Mouse (Mus musculus): ENCODE measurements around the gene Vwf. TPM values are rescaled to one million over a fixed set of nuclear protein-coding genes. Genes with fewer than 3 reads are reported as not detected.
A peak's percentile ranks its signal among the peaks of the same experiment; 100 is the strongest.

Vwf gene
- total RNA-seq, 2 experiments from 2014 or later: 12.5 to 15.3 TPM

- no peak overlapping the region for H3K27ac ChIP-seq
- intact Hi-C loops (cut with DNase I): no loop called here
- DNase-seq: no peak
- TF ChIP-seq CTCF (IDR thresholded peaks at IDR 0.05): no peak
- H3K4me3 ChIP-seq: no peak overlapping the region
Measured at GRCm38 (mm10) chr6:125687986-125688385, 141.4 kb downstream of the Vwf start.

GRCm38 (mm10) chr6:125690057-125690703, 143.6 kb downstream of the Vwf start, which contains the start of gene Ano2:
Gene Ano2, plus strand, starts transcription at chr6:125690419.
- DNase-seq: no peak
- no peak for TF ChIP-seq CTCF (IDR thresholded peaks at IDR 0.05)
- intact Hi-C loops (cut with DNase I): no loop called here
- no peak within 1 kb of the TSS for H3K27ac ChIP-seq
- 0 out of 2 replicates have a peak within 1 kb of the TSS, but pooled peaks have one; percentile 13 for H3K4me3 ChIP-seq

- no peak overlapping the region for H3K27ac ChIP-seq
- DNase-seq: no peak
- no peak for TF ChIP-seq CTCF (IDR thresholded peaks at IDR 0.05)
- no peak overlapping the region for H3K4me3 ChIP-seq
- intact Hi-C loops (cut with DNase I): no loop called here
Measured at GRCm38 (mm10) chr6:125701146-125701545, 154.6 kb downstream of the Vwf start.

- no peak for TF ChIP-seq CTCF (IDR thresholded peaks at IDR 0.05)
- H3K27ac ChIP-seq: no peak overlapping the region
- no peak overlapping the region for H3K4me3 ChIP-seq
- intact Hi-C loops (cut with DNase I): no loop called here
- no peak for DNase-seq
Measured at GRCm38 (mm10) chr6:125711261-125711660, 164.7 kb downstream of the Vwf start.

- intact Hi-C loops (cut with DNase I): no loop called here
- no peak for DNase-seq
- H3K27ac ChIP-seq: no peak overlapping the region
- TF ChIP-seq CTCF (IDR thresholded peaks at IDR 0.05): peak; percentile 21; the same call in 1 of the 2 replicates
- H3K4me3 ChIP-seq: no peak overlapping the region
Measured at GRCm38 (mm10) chr6:125726408-125726807, 179.8 kb downstream of the Vwf start.

- intact Hi-C loops (cut with DNase I): no loop called here
- H3K4me3 ChIP-seq: no peak overlapping the region
- DNase-seq: no peak
- TF ChIP-seq CTCF (IDR thresholded peaks at IDR 0.05): no peak
- no peak overlapping the region for H3K27ac ChIP-seq
Measured at GRCm38 (mm10) chr6:125727484-125727911, 180.9 kb downstream of the Vwf start.

GRCm38 (mm10) chr6:125729471-125729870, 182.9 kb downstream of the Vwf start:
- H3K4me3 ChIP-seq: no peak overlapping the region
- intact Hi-C loops (cut with DNase I): no loop called here
- no peak overlapping the region for H3K27ac ChIP-seq
- DNase-seq: no peak
- TF ChIP-seq CTCF (IDR thresholded peaks at IDR 0.05): no peak

GRCm38 (mm10) chr6:125729986-125730535, 183.5 kb downstream of the Vwf start:
- H3K4me3 ChIP-seq: no peak overlapping the region
- no peak for TF ChIP-seq CTCF (IDR thresholded peaks at IDR 0.05)
- no peak overlapping the region for H3K27ac ChIP-seq
- intact Hi-C loops (cut with DNase I): no loop called here
- no peak for DNase-seq

Other genes with a start within 250 kb of the Vwf start
- 10 to 100 TPM; 20.3 to 21.2 TPM for gene Ltbr, start 232.9 kb upstream of the Vwf start, total RNA-seq (2021)
- gene Scnn1a, start 226.1 kb upstream of the Vwf start, total RNA-seq (2021): under 1 TPM; 0.10 to 0.14 TPM
- gene Tnfrsf1a, start 197.4 kb upstream of the Vwf start, total RNA-seq (2021): 10 to 100 TPM; 25.8 to 26.2 TPM
- not detected for gene Plekhg6, start 166.0 kb upstream of the Vwf start, total RNA-seq (2021)
- gene Cd9, start 52.0 kb upstream of the Vwf start, total RNA-seq (2021): 10 to 100 TPM; 19.1 to 30.7 TPM
- gene Ano2, start 143.6 kb downstream of the Vwf start, total RNA-seq (2021): not detected